Mouse (Mus musculus): ENCODE measurements around the gene Rps6ka4. TPM values are rescaled to one million over a fixed set of nuclear protein-coding genes. Genes with fewer than 3 reads are reported as not detected.

The Rps6ka4 gene
- polyA plus RNA-seq, 2 experiments: 3.1 to 4.3 TPM

- DNase-seq (ENCODE audit: low read depth in 3 of 3, low spot score in 3 of 3) (no peak), ATAC-seq (ENCODE audit: insufficient read depth) (no peak)
- TF ChIP-seq CTCF (IDR thresholded peaks at IDR 0.05; ENCODE audit: low read depth) (no peak), EP300 (IDR thresholded peaks at IDR 0.05; ENCODE audit: low read depth) (no peak)
- H3K36me3 ChIP-seq (replicated peaks; ENCODE audit: control insufficient read depth, insufficient read depth, low read depth): no peaks in the 10 kb centered on the region
- no peak overlapping the region for H3K27ac ChIP-seq
- H3K4me2 ChIP-seq (ENCODE audit: low read depth): no peak overlapping the region
- H3K27me3 ChIP-seq (ENCODE audit: control insufficient read depth, insufficient read depth, low read length): no peaks in the 10 kb centered on the region
- no peak overlapping the region for H3K9ac ChIP-seq (replicated peaks)
- H3K9me3 ChIP-seq (ENCODE audit: control insufficient read depth, low read length): no peaks in the 10 kb centered on the region
- 76% methylated on average over 21 of the region's 21 CpGs for WGBS (ENCODE audit: insufficient replicate concordance)
- peaks cover 0 to 7% of the 10 kb centered on the region in 2 experiments; a peak in 1 of 4 replicates for H3K4me1 ChIP-seq (replicated peaks; ENCODE audit: control insufficient read depth in 2 of 2, insufficient read depth in 2 of 2, low read length in 1 of 2)
- no peak overlapping the region for H3K4me3 ChIP-seq (ENCODE audit: insufficient read depth in 1 of 2, low read depth in 2 of 2, low read length in 2 of 2)
These were observed 12.2 kb upstream of the Rps6ka4 start for GRCm38 (mm10) chr19:6852393-6853305.

- Histone ChIP-seq H3K27ac (no peak overlapping the region), H3K27me3 (ENCODE audit: control insufficient read depth, insufficient read depth, low read length) (no peaks in the 10 kb centered on the region), H3K9ac (replicated peaks) (no peak overlapping the region), H3K4me3 (ENCODE audit: insufficient read depth in 1 of 2, low read depth in 2 of 2, low read length in 2 of 2) (no peak overlapping the region), H3K4me1 (replicated peaks; ENCODE audit: control insufficient read depth in 2 of 2, insufficient read depth in 2 of 2, low read length in 1 of 2) (peaks cover 0 to 7% of the 10 kb centered on the region in 2 experiments; a peak in 1 of 4 replicates), H3K9me3 (ENCODE audit: control insufficient read depth, low read length) (no peaks in the 10 kb centered on the region), H3K4me2 (ENCODE audit: low read depth) (no peak overlapping the region), H3K36me3 (replicated peaks; ENCODE audit: control insufficient read depth, insufficient read depth, low read depth) (no peaks in the 10 kb centered on the region)
- WGBS (ENCODE audit: insufficient replicate concordance): 50% methylated on average over 3 of the region's 3 CpGs
- no peak for ATAC-seq (ENCODE audit: insufficient read depth)
- no peak for DNase-seq (ENCODE audit: low read depth in 3 of 3, low spot score in 3 of 3)
- no peak for TF ChIP-seq EP300 (IDR thresholded peaks at IDR 0.05; ENCODE audit: low read depth)
- no peak for TF ChIP-seq CTCF (IDR thresholded peaks at IDR 0.05; ENCODE audit: low read depth)
These were observed 11.1 kb upstream of the Rps6ka4 start for GRCm38 (mm10) chr19:6851497-6851896.

- 75% methylated on average over 23 of the region's 23 CpGs for WGBS (ENCODE audit: insufficient replicate concordance)
- no peaks in the 10 kb centered on the region for H3K9me3 ChIP-seq (ENCODE audit: control insufficient read depth, low read length)
- DNase-seq (ENCODE audit: low read depth in 3 of 3, low spot score in 3 of 3) (no peak), ATAC-seq (ENCODE audit: insufficient read depth) (no peak)
- H3K4me1 ChIP-seq (replicated peaks; ENCODE audit: control insufficient read depth in 2 of 2, insufficient read depth in 2 of 2, low read length in 1 of 2): no peaks in the 10 kb centered on the region
- no peak overlapping the region for H3K4me3 ChIP-seq (ENCODE audit: insufficient read depth in 1 of 2, low read depth in 2 of 2, low read length in 2 of 2)
- H3K27me3 ChIP-seq (ENCODE audit: control insufficient read depth, insufficient read depth, low read length): no peaks in the 10 kb centered on the region
- no peak overlapping the region for H3K9ac ChIP-seq (replicated peaks)
- H3K27ac ChIP-seq: no peak overlapping the region
- H3K36me3 ChIP-seq (replicated peaks; ENCODE audit: control insufficient read depth, insufficient read depth, low read depth): no peaks in the 10 kb centered on the region
- no peak for TF ChIP-seq EP300 (IDR thresholded peaks at IDR 0.05; ENCODE audit: low read depth)
- TF ChIP-seq CTCF (IDR thresholded peaks at IDR 0.05; ENCODE audit: low read depth): no peak
- H3K4me2 ChIP-seq (ENCODE audit: low read depth): no peak overlapping the region
These were observed 9.2 kb upstream of the Rps6ka4 start for GRCm38 (mm10) chr19:6849506-6850068.

- Histone ChIP-seq H3K9ac (replicated peaks) (no peak overlapping the region), H3K36me3 (replicated peaks; ENCODE audit: control insufficient read depth, insufficient read depth, low read depth) (no peaks in the 10 kb centered on the region), H3K27me3 (ENCODE audit: control insufficient read depth, insufficient read depth, low read length) (no peaks in the 10 kb centered on the region; the same call in 1 of the 2 replicates), H3K27ac (no peak overlapping the region), H3K4me1 (replicated peaks; ENCODE audit: control insufficient read depth in 2 of 2, insufficient read depth in 2 of 2, low read length in 1 of 2) (no peaks in the 10 kb centered on the region), H3K9me3 (ENCODE audit: control insufficient read depth, low read length) (no peaks in the 10 kb centered on the region), H3K4me2 (ENCODE audit: low read depth) (no peak overlapping the region), H3K4me3 (ENCODE audit: insufficient read depth in 1 of 2, low read depth in 2 of 2, low read length in 2 of 2) (no peak overlapping the region)
- WGBS (ENCODE audit: insufficient replicate concordance): 72% methylated on average over 27 of the region's 31 CpGs
- DNase-seq (ENCODE audit: low read depth in 3 of 3, low spot score in 3 of 3) (no peak), ATAC-seq (ENCODE audit: insufficient read depth) (no peak)
- TF ChIP-seq EP300 (IDR thresholded peaks at IDR 0.05; ENCODE audit: low read depth) (no peak), CTCF (IDR thresholded peaks at IDR 0.05; ENCODE audit: low read depth) (no peak)
These were observed 7.5 kb upstream of the Rps6ka4 start for GRCm38 (mm10) chr19:6847841-6848517.

GRCm38 (mm10) chr19:6846050-6846449, 5.6 kb upstream of the Rps6ka4 start:
- no peak for ATAC-seq (ENCODE audit: insufficient read depth)
- no peak for TF ChIP-seq EP300 (IDR thresholded peaks at IDR 0.05; ENCODE audit: low read depth)
- TF ChIP-seq CTCF (IDR thresholded peaks at IDR 0.05; ENCODE audit: low read depth): no peak
- H3K9me3 ChIP-seq (ENCODE audit: control insufficient read depth, low read length): no peaks in the 10 kb centered on the region
- H3K4me3 ChIP-seq (ENCODE audit: insufficient read depth in 1 of 2, low read depth in 2 of 2, low read length in 2 of 2): no peak overlapping the region
- no peaks in the 10 kb centered on the region; the same call in 1 of the 2 replicates for H3K27me3 ChIP-seq (ENCODE audit: control insufficient read depth, insufficient read depth, low read length)
- H3K9ac ChIP-seq (replicated peaks): no peak overlapping the region
- DNase-seq (ENCODE audit: low read depth in 3 of 3, low spot score in 3 of 3): no peak
- no peak overlapping the region for H3K4me2 ChIP-seq (ENCODE audit: low read depth)
- 62% methylated on average over 4 of the region's 4 CpGs for WGBS (ENCODE audit: insufficient replicate concordance)
- H3K36me3 ChIP-seq (replicated peaks; ENCODE audit: control insufficient read depth, insufficient read depth, low read depth): no peaks in the 10 kb centered on the region
- H3K27ac ChIP-seq: no peak overlapping the region
- no peaks in the 10 kb centered on the region; a peak in 1 of 4 replicates for H3K4me1 ChIP-seq (replicated peaks; ENCODE audit: control insufficient read depth in 2 of 2, insufficient read depth in 2 of 2, low read length in 1 of 2)
